Mouse (Mus musculus) liver, postnatal 0 days (tissue): ENCODE measurements around the gene Cmtm5.
A peak's percentile ranks its signal among the peaks of the same experiment; 100 is the strongest.

ENCODE experiments used
- CTCF ChIP-seq: sonication (generic); IDR thresholded peaks from 2 replicates; pipeline ENCODE4 v1.5.1; 2016; ENCODE audit warnings: antibody characterized with exemption, low read depth
- EP300 ChIP-seq: IDR thresholded peaks from 2 replicates; pipeline ENCODE4 v1.6.1; 2016; ENCODE audit warnings: antibody characterized with exemption, low read depth, mild to moderate bottlenecking

- no peak for TF ChIP-seq CTCF
- peak; percentile 52; the same call in 1 of the 2 replicates for TF ChIP-seq EP300
These were observed 42.3 kb upstream of the Cmtm5 start for GRCm38 (mm10) chr14:54893651-54894181.
